Mouse (Mus musculus) kidney, adult 2 months (tissue): ENCODE measurements around the gene Ankrd52.

ENCODE experiments used
- CTCF ChIP-seq: fragments of 200-500 bp; conservative IDR thresholded peaks from 2 replicates; pipeline ENCODE4 v1.5.1; 2011; ENCODE audit warnings: low read depth, mild to moderate bottlenecking, control low read depth, low read length, moderate library complexity, mixed read lengths; ENCODE audit not compliant: insufficient read depth, insufficient read length
- POLR2A ChIP-seq: fragments of 200-500 bp; IDR thresholded peaks from one replicate; pipeline ENCODE4 v1.6.1; 2011; ENCODE audit warnings: low read depth, low read length, control low read depth

DNA sequence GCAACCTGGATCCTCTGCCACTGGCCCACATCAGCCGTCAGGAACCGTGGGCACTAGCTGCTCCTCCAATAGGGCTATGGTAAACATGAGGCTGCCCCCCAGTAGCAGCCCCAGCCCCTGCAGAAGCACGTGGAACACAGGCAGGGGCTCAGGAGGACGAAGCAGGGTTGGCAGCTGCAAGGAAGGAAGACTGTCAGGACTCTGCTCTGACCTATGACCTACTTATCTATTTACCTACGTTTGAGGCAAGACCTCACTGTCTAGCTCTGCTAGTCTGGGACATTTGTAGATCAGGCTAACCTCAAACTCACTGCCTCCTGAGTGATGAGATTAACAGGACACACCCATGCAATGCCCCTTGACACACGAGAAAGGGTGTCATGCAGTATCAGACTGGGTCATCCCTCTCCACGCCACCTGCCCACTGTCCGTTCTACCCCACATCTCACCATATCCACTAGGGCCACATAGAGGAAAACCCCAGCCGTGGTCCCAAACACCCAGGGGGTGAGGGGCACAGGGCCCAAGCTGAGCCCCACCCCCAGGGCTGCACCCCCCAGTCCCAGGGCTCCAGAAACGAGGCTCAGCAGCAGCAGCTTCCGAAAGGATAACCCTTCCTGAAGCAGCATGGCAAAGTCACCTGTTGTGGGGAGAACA is 19.2 kb downstream of the Ankrd52 start:
- TF ChIP-seq CTCF = no peak
- TF ChIP-seq POLR2A = no peak
